Mouse (Mus musculus) CH12.LX (cell line): ENCODE measurements around the gene Greb1. TPM values are rescaled to one million over a fixed set of nuclear protein-coding genes. Genes with fewer than 3 reads are reported as not detected.

Source experiments
- DNase-seq: peaks from one replicate; pipeline ENCODE4 v3.0.0-alpha.2; 2013; ENCODE audit errors: extremely low read depth
- H3K27ac ChIP-seq: 2 replicates; pipeline ENCODE4 v1.5.1; 2012; ENCODE audit warnings: low read depth, mild to moderate bottlenecking, control low read depth, moderate library complexity; ENCODE audit not compliant: insufficient read depth
- H3K27me3 ChIP-seq: replicated peaks from 2 replicates; pipeline ENCODE3; 2012; ENCODE audit warnings: inconsistent platforms
- H3K36me3 ChIP-seq, 2 experiments: replicated peaks in 1 of 2; 2 replicates each; pipeline versions ENCODE3 to v1.6.1; 2012; ENCODE audit warnings: inconsistent platforms in 1 of 2, low read length in 1 of 2, mild to moderate bottlenecking in 1 of 2, mixed read lengths in 1 of 2, moderate library complexity in 1 of 2; ENCODE audit not compliant: control insufficient read depth in 1 of 2, insufficient read depth in 1 of 2
- H3K4me1 ChIP-seq, 2 experiments: 2 replicates each; pipeline ENCODE4 v1.6.1; 2012; ENCODE audit warnings: inconsistent platforms in 1 of 2, moderate library complexity in 1 of 2; ENCODE audit not compliant: insufficient read depth in 2 of 2, control insufficient read depth in 1 of 2
- H3K4me2 ChIP-seq: 2 replicates; pipeline ENCODE4 v1.6.1; 2012; ENCODE audit warnings: low read depth, mild to moderate bottlenecking, control low read depth; ENCODE audit not compliant: poor library complexity, insufficient read depth, severe bottlenecking
- H3K4me3 ChIP-seq, 3 experiments: fragments of 150-350 bp in 1 of 3; sonication (generic) in 1 of 3; replicated peaks in 1 of 3; 2 replicates each; pipeline versions ENCODE3 to v1.5.1; 2011 to 2012; ENCODE audit warnings: low read depth in 2 of 3, low read length in 2 of 3, mild to moderate bottlenecking in 2 of 3, moderate library complexity in 2 of 3, control low read depth in 1 of 3, improper control_type of control experiment in 1 of 3, inconsistent platforms in 1 of 3, mixed read lengths in 1 of 3; ENCODE audit not compliant: poor library complexity in 1 of 3
- H3K79me2 ChIP-seq: replicated peaks from 2 replicates; pipeline ENCODE4 v1.6.1; 2012; ENCODE audit warnings: mild to moderate bottlenecking, moderate library complexity; ENCODE audit not compliant: control insufficient read depth, poor library complexity, insufficient read depth, severe bottlenecking; ENCODE audit errors: extremely low read depth
- H3K9ac ChIP-seq: 2 replicates; pipeline ENCODE4 v1.6.1; 2012; ENCODE audit warnings: low read depth, mild to moderate bottlenecking, control low read depth, moderate library complexity; ENCODE audit not compliant: insufficient read depth
- H3K9me3 ChIP-seq: replicated peaks from 2 replicates; pipeline ENCODE3; 2012; ENCODE audit warnings: low read length, inconsistent platforms, mixed read lengths
- CHD1 ChIP-seq: IDR thresholded peaks from 2 replicates; pipeline ENCODE4 v1.6.1; 2012; ENCODE audit warnings: low read depth, low read length, improper control_type of control experiment, inconsistent platforms
- CTCF ChIP-seq, 2 experiments: IDR thresholded peaks in 1 of 2; conservative IDR thresholded peaks in 1 of 2; 2 replicates each; pipeline ENCODE4 v1.5.1; 2011 to 2012; ENCODE audit warnings: low read depth in 2 of 2, low read length in 2 of 2, improper control_type of control experiment in 1 of 2, inconsistent platforms in 1 of 2, mild to moderate bottlenecking in 1 of 2, moderate library complexity in 1 of 2
- E2F4 ChIP-seq: IDR thresholded peaks from 2 replicates; pipeline ENCODE4 v1.6.1; 2011; ENCODE audit warnings: low read depth, low read length, improper control_type of control experiment; ENCODE audit not compliant: insufficient replicate concordance
- ELF1 ChIP-seq: IDR thresholded peaks from 2 replicates; pipeline ENCODE4 v1.6.1; 2014; ENCODE audit warnings: low read depth, mild to moderate bottlenecking, inconsistent platforms, low read length, improper control_type of control experiment
- GABPA ChIP-seq: IDR thresholded peaks from 2 replicates; pipeline ENCODE4 v1.6.1; 2012; ENCODE audit warnings: low read depth, low read length, improper control_type of control experiment, inconsistent platforms; ENCODE audit not compliant: insufficient replicate concordance
- JUN ChIP-seq: IDR thresholded peaks from 2 replicates; pipeline ENCODE4 v1.6.1; 2011; ENCODE audit warnings: low read depth, mild to moderate bottlenecking, low read length, improper control_type of control experiment, moderate library complexity; ENCODE audit not compliant: insufficient read depth
- JUND ChIP-seq: conservative IDR thresholded peaks from 2 replicates; pipeline ENCODE4 v1.6.1; 2011; ENCODE audit warnings: low read depth, low read length, improper control_type of control experiment
- KAT2A ChIP-seq: IDR thresholded peaks from 2 replicates; pipeline ENCODE4 v1.6.1; 2012; ENCODE audit warnings: low read length, improper control_type of control experiment, inconsistent platforms; ENCODE audit not compliant: insufficient replicate concordance
- MAFK ChIP-seq: IDR thresholded peaks from 2 replicates; pipeline ENCODE4 v1.6.1; 2011; ENCODE audit warnings: low read length, improper control_type of control experiment; ENCODE audit not compliant: insufficient replicate concordance
- MAZ ChIP-seq: IDR thresholded peaks from 2 replicates; pipeline ENCODE4 v1.6.1; 2012; ENCODE audit warnings: low read depth, mild to moderate bottlenecking, inconsistent platforms, low read length, improper control_type of control experiment, moderate library complexity
- MXI1 ChIP-seq: IDR thresholded peaks from 2 replicates; pipeline ENCODE4 v1.6.1; 2011; ENCODE audit warnings: mild to moderate bottlenecking, low read depth, low read length, improper control_type of control experiment
- NELFE ChIP-seq: IDR thresholded peaks from 2 replicates; pipeline ENCODE4 v1.6.1; 2011; ENCODE audit warnings: low read depth, low read length, improper control_type of control experiment
- NRF1 ChIP-seq: IDR thresholded peaks from 2 replicates; pipeline ENCODE4 v1.6.1; 2014; ENCODE audit warnings: low read depth, mild to moderate bottlenecking, inconsistent platforms, low read length, improper control_type of control experiment, moderate library complexity
- POLR2A ChIP-seq: IDR thresholded peaks from 2 replicates; pipeline ENCODE4 v1.6.1; 2011; ENCODE audit warnings: low read depth, mild to moderate bottlenecking, improper control_type of control experiment, low read length
- RAD21 ChIP-seq: IDR thresholded peaks from 2 replicates; pipeline ENCODE4 v1.6.1; 2011; ENCODE audit warnings: low read depth, mild to moderate bottlenecking, low read length, improper control_type of control experiment, moderate library complexity
- SMC3 ChIP-seq: IDR thresholded peaks from 2 replicates; pipeline ENCODE4 v1.6.1; 2011; ENCODE audit warnings: low read depth, low read length, improper control_type of control experiment
- TBP ChIP-seq: conservative IDR thresholded peaks from 2 replicates; pipeline ENCODE4 v1.6.1; 2011; ENCODE audit warnings: low read depth, low read length, improper control_type of control experiment
- ZMIZ1 ChIP-seq: IDR thresholded peaks from 2 replicates; pipeline ENCODE4 v1.6.1; 2012; ENCODE audit warnings: low read depth, mild to moderate bottlenecking, inconsistent platforms, low read length, improper control_type of control experiment
- dilution Hi-C: fragments of 300-500 bp; cut with MboI; formaldehyde crosslinking; loops from 2 replicates; pipeline ENCODE4 v1.14.3; 2020; ENCODE audit warnings: low sequenced_read_pairs; ENCODE audit not compliant: extremely low pct_unique_long_range_greater_than_20kb, extremely low pct_ligation_motif_present
- in situ Hi-C: fragments of 300-500 bp; cut with MboI; formaldehyde crosslinking; loops from 3 replicates; pipeline ENCODE4 v1.14.3; 2019; ENCODE audit warnings: low sequenced_read_pairs, low pct_ligation_motif_present, low pct_unique_long_range_greater_than_20kb, mixed read lengths
- polyA plus RNA-seq: library from polyadenylated mRNA; unstranded; fragments of >175 nt; gene quantifications from 2 replicates; pipeline ENCODE4 v1.2.1, GENCODE M21; 2012; ENCODE audit warnings: low read depth; ENCODE audit not compliant: insufficient read length
- total RNA-seq, 2 experiments: library from RNA; depleted of rRNA; stranded (reverse); fragments of 300-350 nt in 1 of 2; fragments of >200 nt in 1 of 2; gene quantifications; 2 replicates each; pipeline ENCODE4 v1.2.3; 2012 to 2014

The Greb1 gene
- not detected in 2 replicates for total RNA-seq (2012; rRNA removed)
- total RNA-seq (2014; rRNA removed), result not detected in 2 replicates
- polyA plus RNA-seq, result not detected in 2 replicates

DNA sequence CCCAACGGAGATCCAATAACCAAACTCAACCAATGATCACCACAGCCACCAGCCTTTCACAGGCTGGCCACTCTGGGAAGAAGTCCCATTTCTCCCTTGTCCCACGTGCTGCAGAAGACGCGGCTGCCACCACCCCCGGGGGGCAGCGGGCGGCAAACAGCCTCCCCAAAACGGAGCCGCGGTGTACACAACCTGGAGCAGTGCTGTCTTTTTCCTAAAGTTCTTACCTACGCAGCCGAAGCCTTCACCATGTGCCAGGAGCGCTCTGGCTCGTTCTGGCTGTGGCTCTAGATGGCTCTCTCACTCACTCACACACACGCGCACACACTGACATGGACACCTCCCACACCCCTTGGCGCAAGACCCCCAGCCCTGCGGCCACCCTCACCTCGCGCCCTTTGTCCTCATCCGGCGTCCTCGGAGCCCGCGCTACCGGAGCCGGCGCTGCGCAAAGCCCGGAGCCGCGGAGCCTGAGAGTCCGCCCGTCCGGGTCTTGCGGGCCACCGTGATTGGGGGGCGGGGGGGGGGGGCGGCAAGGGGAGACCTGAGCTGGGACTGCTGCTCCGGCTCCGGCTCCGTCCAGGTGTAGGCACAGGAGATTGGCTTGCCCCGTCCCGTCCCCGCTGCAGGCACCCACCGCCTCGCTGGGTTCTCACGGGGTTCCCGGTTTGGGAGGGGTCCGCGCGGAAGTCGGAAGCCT lies at the start of gene Greb1:
Gene Greb1, minus strand, starts transcription at position 628 of the 700 bp plus-strand sequence.
- H3K79me2 ChIP-seq, result no peaks in the 10 kb centered on the region
- dilution Hi-C loops (no loop called here), in situ Hi-C loops (loop anchor here (25.0 kb wide), 1 partner anchor 462 kb away; the partner anchor contains the start of gene Pdia6)
- H3K27ac ChIP-seq, result no peak within 1 kb of the TSS
- H3K9me3 ChIP-seq, result no peaks in the 10 kb centered on the region
- H3K36me3 ChIP-seq, result no peaks in the 10 kb centered on the region
- no peak within 1 kb of the TSS for H3K9ac ChIP-seq
- TF ChIP-seq JUND (no peak), ELF1 (no peak), MAZ (no peak), E2F4 (no peak), NELFE (no peak), MAFK (no peak), TBP (no peak), RAD21 (no peak), POLR2A (no peak), SMC3 (no peak), MXI1 (no peak), CTCF (conservative IDR thresholded peaks at IDR 0.05 in 1 of 2, IDR thresholded peaks at IDR 0.05 in 1 of 2; ENCODE audit: low read depth in 2 of 2, low read length in 2 of 2) (no peak), KAT2A (no peak), JUN (no peak), NRF1 (no peak)
- DNase-seq, result no peak
- H3K27me3 ChIP-seq, result no peaks in the 10 kb centered on the region
- no peak within 1 kb of the TSS for H3K4me2 ChIP-seq
- no peak within 1 kb of the TSS for H3K4me3 ChIP-seq
- H3K4me1 ChIP-seq, result peaks cover 0 to 4% of the 10 kb centered on the region in 2 experiments; a peak in 1 of 4 replicates

DNA sequence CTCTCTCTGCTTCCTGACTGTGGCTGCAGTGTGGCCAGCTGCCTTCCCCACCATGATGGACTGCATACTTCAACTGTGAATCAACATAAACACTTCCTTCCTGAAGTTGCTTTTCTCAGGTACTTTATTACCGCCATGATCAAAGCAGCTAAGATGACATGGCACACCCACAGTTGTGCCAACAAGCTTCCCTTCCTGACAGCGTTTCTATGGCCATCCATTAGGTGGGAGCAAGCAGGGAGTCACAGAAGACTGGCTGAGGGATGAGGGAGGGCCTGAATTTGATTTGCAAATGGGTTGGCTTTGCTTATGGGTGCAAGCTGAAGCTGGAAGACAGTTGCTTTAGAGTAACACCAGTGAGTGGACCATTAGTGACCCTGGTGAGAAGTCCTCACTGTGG lies 49.1 kb upstream of the Greb1 start:
- Histone ChIP-seq H3K27me3 (no peaks in the 10 kb centered on the region), H3K79me2 (no peaks in the 10 kb centered on the region), H3K9me3 (peaks cover 3% of the 10 kb centered on the region), H3K9ac (no peak overlapping the region), H3K4me3 (peak overlapping the region in 1 of 3 experiments; percentile 6), H3K27ac (no peak overlapping the region), H3K4me1 (peaks cover 20 to 34% of the 10 kb centered on the region in 2 experiments), H3K36me3 (no peaks in the 10 kb centered on the region), H3K4me2 (no peak overlapping the region)
- DNase-seq, result no peak
- TF ChIP-seq POLR2A, result no peak
- TF ChIP-seq ZMIZ1, result no peak
- TF ChIP-seq JUN, result no peak
- no peak for TF ChIP-seq GABPA
- no peak for TF ChIP-seq CHD1
- in situ Hi-C loops (no loop called here), dilution Hi-C loops (no loop called here)
